Mouse (Mus musculus) myocyte (in vitro differentiated cells): ENCODE measurements at regions not wholly inside any gene's neighbourhood (a gene's known extent, or its start where the extent isn't known, plus 50 kb on each side); places are given as distances from the start of the nearest gene placed in this dataset.

ENCODE experiments used
- MYOG ChIP-seq, 3 experiments: IDR thresholded peaks; one replicate each; pipeline ENCODE4 v1.6.1; 2011; ENCODE audit warnings: control low read depth in 2 of 3, low read depth in 2 of 3, mild to moderate bottlenecking in 2 of 3; ENCODE audit not compliant: insufficient read length in 2 of 3, control insufficient read depth in 1 of 3, insufficient read depth in 1 of 3
- POLR2A ChIP-seq: IDR thresholded peaks from one replicate; pipeline ENCODE4 v1.6.1; 2011; ENCODE audit warnings: low read depth, mild to moderate bottlenecking, control low read depth, moderate library complexity; ENCODE audit not compliant: insufficient read length

- TF ChIP-seq POLR2A, result no peak
- no peak for TF ChIP-seq MYOG (IDR thresholded peaks at IDR 0.05; ENCODE audit: control insufficient read depth in 1 of 3, insufficient read depth in 1 of 3, insufficient read length in 2 of 3, low read depth in 2 of 3)
These were observed 72.0 kb upstream of the Trpm1 start for GRCm38 (mm10) chr7:64081618-64082017.
